Mouse (Mus musculus) cerebellum, postnatal 4 days (tissue): ENCODE results near the gene Abca12.

Source experiments
- DNase-seq, 2 experiments: peaks; one replicate each; pipeline ENCODE4 v3.0.0; 2022; ENCODE audit warnings: low spot score in 2 of 2, mixed read lengths in 1 of 2

Abca12 gene

GRCm38 (mm10) chr1:71338548-71339340, 76.0 kb downstream of the Abca12 start:
- no peak for DNase-seq

DNA sequence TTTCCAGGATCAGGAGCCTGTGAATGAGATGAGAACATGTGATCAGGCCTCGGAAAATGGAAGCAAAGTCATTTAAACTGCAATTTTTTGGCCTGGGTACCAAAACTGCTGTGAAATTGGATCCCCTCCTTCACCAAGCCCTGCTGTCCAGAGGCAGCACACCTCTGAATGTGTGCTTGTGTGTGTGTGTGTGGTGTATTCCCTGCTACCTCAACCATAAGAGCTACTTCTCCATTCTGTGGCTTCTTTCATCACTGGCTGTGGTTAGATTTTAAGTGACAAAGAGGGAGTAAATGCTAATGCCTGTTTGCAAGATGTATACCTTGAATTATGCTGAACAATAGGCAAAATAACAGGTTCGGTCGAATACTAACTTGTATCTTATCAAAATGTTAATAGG, 84.4 kb downstream of the Abca12 start:
- no peak for DNase-seq

DNA sequence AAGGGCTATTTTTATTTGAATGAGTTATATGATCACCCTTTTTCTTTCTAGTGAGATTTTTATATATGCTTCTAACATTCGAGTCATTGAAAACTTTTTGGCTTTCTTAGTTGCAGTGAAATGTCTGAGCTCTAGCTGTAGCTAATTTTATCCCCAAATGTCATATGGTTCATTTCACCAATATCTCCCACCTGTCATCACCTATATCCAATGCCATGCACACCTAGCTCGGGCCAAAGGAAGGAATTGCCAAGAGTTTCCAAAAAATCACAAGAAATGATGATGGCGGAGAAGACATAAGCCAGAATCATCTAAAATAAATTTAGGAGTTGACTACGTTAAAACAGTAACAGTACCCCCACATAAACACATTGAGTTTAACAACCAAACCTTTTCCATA, 102.5 kb downstream of the Abca12 start:
- no peak for DNase-seq

- DNase-seq: no peak
Measured at GRCm38 (mm10) chr1:71310614-71311013, 104.1 kb downstream of the Abca12 start.

- DNase-seq: no peak
Measured at GRCm38 (mm10) chr1:71307362-71307761, 107.3 kb downstream of the Abca12 start.

- DNase-seq: no peak
Measured at GRCm38 (mm10) chr1:71306196-71306595, 108.5 kb downstream of the Abca12 start.

- DNase-seq: no peak
Measured at GRCm38 (mm10) chr1:71304588-71304987, 110.1 kb downstream of the Abca12 start.

DNA sequence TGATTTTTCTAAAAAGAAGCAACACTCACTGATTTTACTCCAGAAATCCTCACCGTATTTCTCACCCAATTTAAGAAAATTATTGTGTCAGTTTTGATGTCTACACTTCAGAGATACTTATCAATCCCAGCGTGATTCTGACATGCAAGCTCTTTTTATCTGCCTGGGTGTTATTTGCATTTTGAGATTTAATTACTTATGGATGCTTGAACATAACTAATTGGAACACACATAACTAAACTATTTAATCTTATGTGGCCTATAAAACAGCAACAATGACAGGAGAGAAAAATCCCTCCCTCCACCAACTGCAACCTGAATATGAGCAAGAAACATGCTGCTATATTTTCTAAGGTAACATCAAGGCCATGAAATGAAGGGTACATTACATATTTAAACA, 117.7 kb downstream of the Abca12 start:
- DNase-seq: no peak

GRCm38 (mm10) chr1:71296585-71296984, 118.1 kb downstream of the Abca12 start:
- no peak for DNase-seq

DNA sequence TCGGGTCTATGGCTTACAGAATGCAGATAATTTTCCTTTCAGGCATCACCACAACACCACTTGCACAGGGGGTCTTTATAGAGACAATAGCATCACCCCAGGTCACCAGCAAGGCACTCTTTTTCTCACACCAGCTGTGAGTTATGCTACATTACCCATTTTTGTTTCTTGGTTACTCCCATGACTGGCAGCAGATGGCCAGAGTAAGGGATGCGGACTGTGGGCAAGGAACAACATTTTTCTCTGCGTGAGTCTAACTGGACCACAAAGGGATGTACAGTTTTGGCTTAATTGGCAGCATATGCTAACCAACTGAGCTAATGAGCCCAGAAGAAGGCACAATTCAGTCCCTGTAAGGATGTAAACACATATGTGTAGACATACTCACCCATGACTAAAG, 122.8 kb downstream of the Abca12 start:
- peak in 1 of 2 experiments; percentile 8 for DNase-seq

DNA sequence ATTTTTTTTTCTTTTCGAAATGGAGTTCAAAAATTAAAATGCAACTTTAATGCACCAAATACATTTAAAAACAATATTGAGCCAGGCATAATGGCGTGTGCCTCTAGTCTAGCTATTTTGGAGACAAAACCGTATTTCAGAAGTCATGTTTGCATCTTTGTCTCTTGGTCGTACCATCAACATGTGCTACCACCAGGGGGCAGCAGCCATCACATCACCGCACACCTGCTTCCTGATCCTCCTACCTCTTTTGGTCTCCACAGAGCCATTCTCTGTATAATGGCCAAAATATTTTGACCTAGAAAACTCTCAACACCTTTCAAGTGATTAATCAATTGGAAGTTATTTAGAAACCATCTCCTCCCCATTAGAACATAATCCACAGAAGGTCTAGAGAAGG, 125.2 kb downstream of the Abca12 start:
- peak; percentile 32 to 65 for DNase-seq

- DNase-seq: no peak
Measured at GRCm38 (mm10) chr1:71276940-71277339, 137.8 kb downstream of the Abca12 start.

- DNase-seq: no peak
Measured at GRCm38 (mm10) chr1:71272550-71272949, 142.2 kb downstream of the Abca12 start.

DNA sequence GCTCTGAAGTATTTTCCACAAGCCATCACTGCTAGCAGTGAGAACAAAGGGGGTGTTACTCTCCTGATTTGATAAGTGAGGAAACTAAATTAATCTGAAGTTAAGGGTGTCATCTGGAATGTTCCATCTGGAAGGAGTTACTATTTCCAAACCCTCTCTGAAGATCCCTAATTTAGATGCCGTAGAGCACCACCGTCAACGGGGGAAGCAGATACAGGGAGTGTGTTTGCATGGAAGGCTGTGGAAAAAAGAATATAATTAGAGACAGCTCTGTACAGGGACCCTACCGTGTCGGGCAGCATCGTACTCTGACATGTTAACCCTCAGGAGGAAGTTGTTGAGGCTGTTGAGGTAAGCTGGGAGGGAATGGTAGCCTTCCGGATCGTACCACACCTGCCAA, 142.6 kb downstream of the Abca12 start:
- no peak for DNase-seq

- no peak for DNase-seq
Measured at GRCm38 (mm10) chr1:71270083-71270482, 144.6 kb downstream of the Abca12 start.

DNA sequence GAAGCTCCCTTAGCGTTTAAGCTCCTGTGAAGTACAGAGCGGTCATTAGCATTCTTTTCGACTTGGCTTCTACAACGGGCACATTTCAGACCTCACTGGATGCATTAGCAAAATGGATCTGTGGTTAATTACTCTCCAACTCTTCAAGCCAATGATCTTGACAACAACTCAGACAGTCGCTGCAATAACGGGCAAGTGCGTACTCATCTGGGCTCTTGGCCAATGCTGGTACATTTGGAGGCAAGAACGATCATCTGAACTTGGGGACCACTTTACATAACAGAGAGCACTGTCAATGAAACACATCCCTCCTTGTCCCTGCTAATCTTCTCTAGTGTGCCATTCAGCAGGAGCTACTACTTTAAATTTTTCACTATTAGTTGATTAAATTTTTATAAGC, 148.1 kb downstream of the Abca12 start:
- DNase-seq: no peak

DNA sequence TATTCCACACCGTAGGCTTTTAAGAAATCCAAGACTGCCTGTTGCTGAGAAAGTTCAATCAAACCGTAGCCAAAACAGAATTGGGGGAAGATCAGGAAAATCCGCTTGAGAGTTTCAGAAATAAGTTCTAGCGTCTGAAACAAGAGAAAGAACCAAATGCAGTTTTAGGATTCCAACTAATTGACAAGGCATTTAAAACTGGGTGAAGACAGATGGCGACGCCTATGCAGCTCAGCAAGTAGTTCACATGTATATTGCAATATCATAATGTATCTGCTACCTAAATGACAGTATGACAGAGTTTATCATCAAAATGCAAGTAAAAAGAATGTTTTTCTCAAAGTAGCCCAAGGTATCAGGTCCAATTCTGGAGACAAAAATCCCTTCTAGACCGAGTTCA, 151.2 kb downstream of the Abca12 start:
- no peak for DNase-seq

GRCm38 (mm10) chr1:71244647-71245046, 170.1 kb downstream of the Abca12 start:
- DNase-seq: no peak

GRCm38 (mm10) chr1:71241396-71241795, 173.3 kb downstream of the Abca12 start:
- DNase-seq: no peak

DNA sequence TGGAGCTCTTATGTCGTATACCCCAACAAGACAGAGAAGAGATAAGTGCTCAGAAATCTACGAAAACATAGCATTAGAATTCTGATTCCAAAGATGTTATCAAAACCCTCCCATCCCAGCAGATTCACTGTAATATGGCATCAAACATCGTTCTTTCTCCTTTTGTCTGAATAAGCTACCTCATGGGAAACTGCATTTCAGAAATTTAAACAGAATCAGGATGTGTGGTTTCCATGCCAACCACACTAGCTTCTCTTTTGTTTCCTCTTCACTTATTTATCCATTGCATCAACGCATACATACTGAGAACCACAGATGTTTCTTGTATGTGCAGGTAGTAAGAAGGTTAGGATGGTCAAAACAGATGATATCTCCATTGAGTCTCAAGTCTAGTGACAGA, 175.1 kb downstream of the Abca12 start:
- DNase-seq: no peak

GRCm38 (mm10) chr1:71235335-71235734, 179.4 kb downstream of the Abca12 start:
- DNase-seq: no peak

GRCm38 (mm10) chr1:71231211-71231610, 183.5 kb downstream of the Abca12 start:
- DNase-seq: no peak

DNA sequence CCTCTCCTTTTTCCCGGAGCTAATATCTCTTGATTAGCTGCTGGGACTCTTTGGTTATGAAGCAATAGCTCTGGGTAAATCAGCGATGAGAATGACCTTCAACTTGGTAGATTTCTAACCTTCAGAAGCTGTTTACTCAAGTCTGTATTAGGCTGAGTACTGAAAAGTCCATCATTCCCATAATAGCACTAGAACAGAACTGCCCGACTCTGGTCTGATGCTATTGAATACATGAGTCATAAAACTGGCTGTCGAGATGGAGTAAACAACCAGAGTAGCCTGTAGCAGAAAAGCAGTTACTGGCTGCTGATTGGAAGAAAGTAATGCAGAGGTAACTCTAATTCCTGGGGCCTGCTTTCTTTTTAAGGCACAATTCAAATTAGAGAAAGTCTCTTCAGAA, 211.1 kb downstream of the Abca12 start:
- DNase-seq: no peak

DNA sequence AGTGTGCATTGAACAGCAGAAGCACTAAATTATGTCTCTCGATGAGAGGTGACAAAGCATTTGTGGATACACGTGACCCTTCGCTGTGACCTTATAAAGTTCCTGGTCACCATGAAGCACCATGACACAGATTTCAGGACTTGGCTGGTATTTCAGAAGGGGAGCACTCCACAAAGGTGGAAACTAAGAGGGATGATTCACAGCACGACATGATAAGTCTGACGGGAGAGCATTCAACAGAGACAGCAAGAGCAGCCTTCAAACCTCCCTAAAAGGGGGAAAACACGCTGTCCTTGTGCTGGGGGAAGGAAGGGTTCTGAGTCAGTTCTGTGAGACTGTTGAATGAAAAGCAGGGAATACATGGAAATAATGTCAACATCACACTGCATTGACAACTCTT, 218.5 kb downstream of the Abca12 start:
- no peak for DNase-seq
